Mouse (Mus musculus) layer of hippocampus, adult 2 months (tissue): ENCODE measurements at regions not wholly inside any gene's neighbourhood (a gene's known extent, or its start where the extent isn't known, plus 50 kb on each side); places are given as distances from the start of the nearest gene placed in this dataset.

Experiments
- DNase-seq, 2 experiments: peaks; one replicate each; pipeline ENCODE4 v3.0.0; 2022; ENCODE audit warnings: low spot score in 2 of 2
- H3K27ac ChIP-seq: fragments of 200-600 bp; 2 replicates; pipeline ENCODE4 v1.8.1; 2022
- H3K4me3 ChIP-seq: fragments of 200-600 bp; 2 replicates; pipeline ENCODE4 v1.8.1; 2022; ENCODE audit warnings: mild to moderate bottlenecking
- CTCF ChIP-seq: fragments of 200-600 bp; conservative IDR thresholded peaks from 2 replicates; pipeline ENCODE4 v1.8.1; 2022; ENCODE audit warnings: antibody characterized with exemption, mild to moderate bottlenecking, moderate library complexity

DNA sequence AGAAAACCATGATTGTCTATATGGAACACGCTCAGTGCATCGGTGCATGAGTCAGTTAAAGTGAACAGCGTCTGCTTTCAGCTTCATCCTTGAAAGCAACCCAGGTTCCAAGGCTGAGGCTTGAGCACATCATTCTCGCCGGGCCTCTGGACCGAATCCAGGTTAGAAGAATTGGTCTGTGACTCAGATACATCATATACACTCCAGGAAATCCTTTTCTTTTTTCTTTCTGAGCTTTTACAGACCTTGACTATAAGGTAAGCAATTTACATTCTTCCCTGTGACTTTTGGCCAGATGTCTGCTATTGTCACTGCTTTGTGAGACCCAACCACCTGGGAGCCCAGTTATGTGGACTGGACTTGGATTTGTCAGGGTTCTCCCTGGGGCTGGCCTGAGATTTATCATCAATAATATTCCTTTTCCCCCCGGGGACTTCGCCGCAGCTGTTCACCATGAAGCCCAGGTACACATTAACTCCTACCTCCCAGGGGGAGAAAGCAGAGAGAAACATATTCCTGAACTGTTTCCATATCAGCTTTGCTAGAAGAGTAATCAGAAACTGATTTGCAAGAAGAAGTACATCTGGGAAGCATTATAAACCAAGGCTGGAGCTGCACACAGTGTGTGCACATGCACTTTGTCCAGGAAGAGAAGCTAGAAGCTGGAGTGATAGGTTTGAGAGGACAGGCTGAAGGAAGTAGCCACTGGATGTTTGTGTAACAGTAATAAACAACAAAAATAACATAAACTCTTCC is 55.2 kb upstream of the Gm6993 start:
- no peak overlapping the region for H3K27ac ChIP-seq
- no peak overlapping the region for H3K4me3 ChIP-seq
- no peak for DNase-seq
- TF ChIP-seq CTCF, result no peak

DNA sequence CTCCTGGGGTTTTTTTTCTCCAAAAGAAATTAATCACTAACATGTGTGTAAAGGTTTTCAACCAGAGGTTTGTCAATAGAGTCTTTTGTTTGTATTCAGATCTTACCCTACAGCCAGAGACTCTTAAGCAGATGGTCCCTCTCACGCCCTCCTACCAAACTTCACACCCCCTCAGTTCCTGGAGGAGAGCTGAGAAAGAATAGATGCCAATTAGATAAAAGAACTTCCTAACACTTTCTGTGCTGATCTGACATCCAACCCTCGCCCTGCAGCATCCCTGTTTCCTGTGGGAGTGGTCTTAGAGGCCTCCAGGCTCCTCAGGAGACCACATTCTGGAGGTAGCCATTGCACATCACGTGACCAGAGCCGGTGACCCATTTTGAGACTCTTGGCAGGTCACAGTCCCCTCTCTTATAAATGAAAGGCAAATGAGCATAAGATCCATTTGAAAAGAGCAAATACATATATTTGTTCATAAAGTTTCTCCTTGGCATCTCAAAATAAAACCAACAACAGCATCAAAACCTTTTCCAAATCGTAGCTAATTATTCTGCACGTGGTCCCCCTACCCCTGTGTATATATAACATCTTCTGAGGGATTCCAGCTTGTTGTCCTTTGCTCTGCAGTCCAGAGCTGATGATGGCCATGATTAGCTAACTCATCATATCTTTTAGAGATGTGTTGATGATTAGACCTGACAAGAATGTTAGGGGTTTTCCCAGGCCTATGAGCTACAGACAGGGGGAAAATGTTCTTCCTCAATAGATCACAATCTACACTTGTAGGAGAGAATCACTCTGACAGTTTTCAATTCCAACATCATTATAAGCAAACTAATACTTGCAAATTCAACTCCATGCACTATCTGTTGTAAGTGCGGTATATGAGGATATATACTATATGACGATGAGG is 54.4 kb upstream of the Gm6993 start:
- H3K27ac ChIP-seq, result no peak overlapping the region
- DNase-seq, result no peak
- no peak overlapping the region for H3K4me3 ChIP-seq
- TF ChIP-seq CTCF, result no peak

DNA sequence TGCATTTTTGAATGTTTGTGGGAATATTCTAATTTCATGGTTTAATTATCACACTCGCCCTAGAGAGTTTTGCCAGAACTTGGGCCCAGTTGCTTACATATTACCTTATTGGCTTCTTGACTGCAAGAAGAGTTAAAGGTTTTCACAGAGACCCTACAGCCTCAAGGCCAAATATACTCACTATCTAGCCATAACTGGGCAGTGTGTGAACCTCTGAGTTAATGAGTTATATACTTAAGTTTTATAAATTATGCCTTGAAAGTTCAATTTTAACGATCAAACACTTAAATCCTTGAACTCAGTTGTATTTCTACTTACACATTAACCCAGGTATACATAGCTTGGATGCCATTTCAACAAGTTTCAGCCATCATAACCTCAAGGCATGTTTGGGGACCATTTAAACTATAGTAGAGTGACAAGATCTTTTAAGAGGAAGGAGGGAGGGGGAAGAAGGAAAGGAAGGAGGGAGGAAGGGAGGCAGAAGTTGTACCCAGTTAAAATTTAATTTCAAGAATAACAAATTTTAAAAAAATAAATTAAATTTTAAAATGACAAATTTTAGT is 52.5 kb upstream of the Gm6993 start:
- H3K27ac ChIP-seq, result no peak overlapping the region
- H3K4me3 ChIP-seq, result no peak overlapping the region
- no peak for TF ChIP-seq CTCF
- DNase-seq, result no peak

DNA sequence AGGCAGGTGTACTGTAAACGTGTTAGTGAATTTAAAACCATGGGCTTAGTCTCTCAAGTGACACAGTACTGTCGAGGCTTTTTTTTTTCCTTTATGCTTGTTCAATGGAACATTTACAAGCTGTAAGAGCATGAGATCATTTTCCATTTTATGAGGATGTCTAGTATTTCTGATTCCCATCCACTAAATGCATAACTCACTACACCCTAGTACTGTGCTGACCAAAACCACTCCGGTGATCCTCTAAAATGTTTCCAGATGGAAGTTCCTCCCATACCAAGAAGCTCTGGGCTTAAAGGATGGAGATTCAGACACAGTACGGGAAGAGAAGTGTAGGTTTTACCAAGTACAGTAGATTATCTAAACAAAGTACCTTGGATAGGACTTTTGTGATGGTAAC is 50.3 kb upstream of the Gm6993 start:
- DNase-seq, result no peak
- no peak for TF ChIP-seq CTCF
- no peak overlapping the region for H3K27ac ChIP-seq
- no peak overlapping the region for H3K4me3 ChIP-seq
